Mouse (Mus musculus) liver, adult 2 months (tissue): ENCODE data around the gene Golph3. TPM values are rescaled to one million over a fixed set of nuclear protein-coding genes. Genes with fewer than 3 reads are reported as not detected.

ENCODE experiments used
- DNase-seq: peaks from one replicate; pipeline ENCODE4 v3.0.0-alpha.2; 2011; ENCODE audit warnings: low read depth, low spot score; ENCODE audit errors: extremely low read depth
- H3K27ac ChIP-seq: fragments of 200-500 bp; replicated peaks from 2 replicates; pipeline ENCODE4 v1.5.1; 2012; ENCODE audit warnings: low read depth, mild to moderate bottlenecking, control low read depth, inconsistent platforms, low read length; ENCODE audit not compliant: insufficient read depth
- H3K27me3 ChIP-seq: fragments of 200-500 bp; 2 replicates; pipeline ENCODE4 v1.6.1; 2012; ENCODE audit warnings: mild to moderate bottlenecking, moderate library complexity, low read length, inconsistent platforms; ENCODE audit not compliant: control insufficient read depth, insufficient read depth
- H3K36me3 ChIP-seq: fragments of 200-500 bp; 2 replicates; pipeline ENCODE4 v1.6.1; 2012; ENCODE audit warnings: low read length, inconsistent platforms; ENCODE audit not compliant: control insufficient read depth, insufficient read depth
- H3K4me1 ChIP-seq: fragments of 200-500 bp; 2 replicates; pipeline ENCODE4 v1.6.1; 2011; ENCODE audit warnings: low read length; ENCODE audit not compliant: control insufficient read depth, insufficient read depth
- H3K4me3 ChIP-seq: fragments of 200-500 bp; 2 replicates; pipeline ENCODE4 v1.5.1; 2011; ENCODE audit warnings: low read depth, mild to moderate bottlenecking, control low read depth, low read length, moderate library complexity; ENCODE audit not compliant: insufficient read depth
- H3K79me2 ChIP-seq: fragments of 200-500 bp; 2 replicates; pipeline ENCODE4 v1.6.1; 2012; ENCODE audit warnings: inconsistent platforms, mild to moderate bottlenecking, low read length, moderate library complexity; ENCODE audit not compliant: control insufficient read depth, insufficient read depth
- H3K9ac ChIP-seq: fragments of 200-500 bp; 2 replicates; pipeline ENCODE4 v1.6.1; 2012; ENCODE audit warnings: low read depth, mild to moderate bottlenecking, control low read depth, inconsistent platforms, low read length
- CTCF ChIP-seq: fragments of 200-500 bp; IDR thresholded peaks from 2 replicates; pipeline ENCODE4 v1.5.1; 2011; ENCODE audit warnings: low read depth, low read length, control low read depth
- POLR2A ChIP-seq: fragments of 200-500 bp; IDR thresholded peaks from 2 replicates; pipeline ENCODE4 v1.6.1; 2011; ENCODE audit warnings: low read length, control low read depth; ENCODE audit not compliant: insufficient read depth; ENCODE audit errors: extremely low read depth
- WGBS: fragments of 180-500 bp; shearing (Covaris S2); methylation state at CpG from one replicate; pipeline ENCODE4 v1.1.7; 2018; 5-methylcytosine and 5-hydroxymethylcytosine counted together
- polyA plus RNA-seq: library from polyadenylated mRNA; depleted of rRNA; stranded (reverse); fragments of >200 nt; gene quantifications from 2 replicates; pipeline ENCODE4 v1.2.3, GENCODE M21; 2012
- total RNA-seq: library from RNA; depleted of rRNA; stranded (reverse); fragments of >200 nt; gene quantifications from 2 replicates; pipeline ENCODE4 v1.2.3, GENCODE M21; 2014

The Golph3 gene
- total and polyA plus RNA-seq, 2 experiments: 49.8 to 52.4 TPM

DNA sequence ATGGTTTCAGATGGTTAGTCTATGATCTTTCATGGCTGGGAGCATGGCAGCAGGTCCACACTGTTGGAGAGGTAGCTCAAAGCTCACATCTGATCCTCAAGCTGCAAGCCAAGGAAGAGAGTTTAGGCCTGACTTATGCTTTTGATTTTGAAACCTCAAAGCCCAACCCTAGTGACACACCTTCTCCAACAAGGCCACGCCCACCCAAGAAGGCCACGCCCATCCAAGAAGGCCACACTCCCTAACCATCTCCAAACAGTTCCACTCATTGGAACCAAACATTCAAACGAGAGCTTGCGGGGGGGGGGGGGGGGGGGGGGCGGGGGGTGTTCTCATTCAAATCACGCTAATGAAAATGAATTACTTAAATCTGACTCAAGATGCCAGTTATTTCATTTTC is 19.5 kb upstream of the Golph3 start:
- Histone ChIP-seq H3K27me3 (no peaks in the 10 kb centered on the region), H3K4me1 (no peaks in the 10 kb centered on the region), H3K27ac (no peak overlapping the region), H3K79me2 (no peaks in the 10 kb centered on the region), H3K36me3 (no peaks in the 10 kb centered on the region), H3K4me3 (no peak overlapping the region), H3K9ac (no peak overlapping the region)
- TF ChIP-seq POLR2A (no peak), CTCF (no peak)
- 77% methylated on average over 6 of the region's 6 CpGs for WGBS
- no peak for DNase-seq

DNA sequence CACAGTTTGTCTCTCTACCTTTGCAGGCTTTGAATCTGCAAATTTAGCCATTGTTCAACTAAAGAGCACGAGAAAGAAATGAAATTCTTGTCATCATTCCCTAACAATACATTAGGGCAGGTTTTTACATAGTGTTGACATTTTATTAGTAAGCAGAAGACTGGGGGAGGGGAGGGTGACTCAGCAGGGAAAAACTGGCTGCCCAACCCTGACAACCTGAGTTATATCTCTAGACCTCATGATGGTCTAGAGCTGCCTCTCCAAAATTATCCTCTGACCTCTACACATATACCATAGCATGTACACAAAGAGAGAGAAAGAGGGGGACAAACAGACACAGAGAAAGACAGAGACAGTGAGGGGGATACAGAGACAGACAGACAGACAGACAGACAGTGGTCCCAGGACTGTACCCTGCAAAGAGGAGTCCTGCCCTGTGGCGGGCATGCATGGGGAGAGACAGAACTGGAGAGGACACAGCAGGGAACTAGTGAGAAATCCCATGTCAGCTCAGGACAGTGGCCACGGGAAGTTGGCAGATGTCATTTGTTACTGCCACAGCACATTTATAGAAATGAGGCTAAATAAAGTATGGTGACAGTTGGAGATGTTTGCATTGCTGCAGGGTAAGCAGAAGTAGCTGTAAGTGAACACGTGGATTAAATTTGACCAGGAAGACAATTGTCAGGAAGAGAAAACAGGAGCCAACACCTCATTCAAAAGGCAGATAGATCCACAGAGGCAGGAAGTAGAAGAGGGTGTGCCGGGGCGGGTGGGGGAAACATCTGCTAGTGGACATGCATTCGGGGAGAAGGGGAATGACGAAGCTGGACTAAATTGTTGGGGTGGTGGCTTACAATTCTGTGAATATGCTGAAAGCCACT is 14.8 kb upstream of the Golph3 start:
- WGBS: 53% methylated on average over 8 of the region's 8 CpGs
- Histone ChIP-seq H3K27ac (no peak overlapping the region), H3K36me3 (no peaks in the 10 kb centered on the region), H3K9ac (no peak overlapping the region), H3K4me1 (no peaks in the 10 kb centered on the region), H3K27me3 (no peaks in the 10 kb centered on the region), H3K79me2 (no peaks in the 10 kb centered on the region), H3K4me3 (no peak overlapping the region)
- no peak for TF ChIP-seq CTCF
- TF ChIP-seq POLR2A: no peak
- DNase-seq: no peak

DNA sequence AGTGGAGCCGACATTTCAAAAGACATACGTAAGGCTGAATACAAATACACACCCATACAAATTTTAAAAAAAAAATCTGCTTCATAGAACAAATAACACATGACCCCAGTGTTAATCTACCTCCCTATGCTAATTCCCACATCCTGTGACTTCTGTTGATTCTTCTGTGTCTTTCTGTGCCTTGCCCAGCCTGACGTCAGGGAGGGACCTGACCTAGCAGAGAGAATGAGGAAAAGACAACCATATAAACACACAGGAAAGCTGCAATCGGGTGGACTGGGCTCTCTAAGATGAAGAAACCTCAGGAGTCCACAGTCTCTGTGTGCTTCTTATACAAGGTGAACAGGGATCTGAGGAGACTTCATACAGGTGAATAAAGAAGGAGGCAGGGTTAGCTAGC is 14.1 kb upstream of the Golph3 start:
- Histone ChIP-seq H3K36me3 (no peaks in the 10 kb centered on the region), H3K4me3 (no peak overlapping the region), H3K9ac (no peak overlapping the region), H3K4me1 (no peaks in the 10 kb centered on the region), H3K27ac (no peak overlapping the region), H3K79me2 (no peaks in the 10 kb centered on the region), H3K27me3 (no peaks in the 10 kb centered on the region)
- no peak for DNase-seq
- TF ChIP-seq CTCF (no peak), POLR2A (no peak)
- WGBS: 77% methylated on average over 4 of the region's 4 CpGs

DNA sequence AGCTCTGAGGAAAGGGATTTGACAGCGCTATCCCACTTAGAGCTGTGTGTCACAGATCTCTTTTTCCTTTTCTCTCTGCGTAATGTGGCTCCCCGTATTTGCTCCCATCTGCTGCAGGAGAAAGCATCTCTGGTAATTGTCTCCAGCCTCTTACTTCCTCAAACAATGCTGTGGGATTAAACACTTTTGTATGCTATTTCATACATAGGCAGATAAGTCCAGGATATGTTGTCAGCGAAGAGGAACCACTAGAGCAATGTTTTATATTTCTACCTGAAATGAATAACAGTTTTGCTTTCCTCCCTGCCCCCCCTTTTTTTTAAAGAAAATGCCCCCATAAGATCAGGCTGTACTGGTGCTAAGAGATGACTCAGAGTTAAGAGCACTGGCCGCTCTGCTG is 12.7 kb upstream of the Golph3 start:
- Histone ChIP-seq H3K9ac (no peak overlapping the region), H3K27ac (no peak overlapping the region), H3K27me3 (no peaks in the 10 kb centered on the region), H3K4me1 (no peaks in the 10 kb centered on the region), H3K36me3 (no peaks in the 10 kb centered on the region), H3K79me2 (no peaks in the 10 kb centered on the region), H3K4me3 (no peak overlapping the region)
- 90% methylated on average over 5 of the region's 5 CpGs for WGBS
- no peak for DNase-seq
- TF ChIP-seq POLR2A: no peak

DNA sequence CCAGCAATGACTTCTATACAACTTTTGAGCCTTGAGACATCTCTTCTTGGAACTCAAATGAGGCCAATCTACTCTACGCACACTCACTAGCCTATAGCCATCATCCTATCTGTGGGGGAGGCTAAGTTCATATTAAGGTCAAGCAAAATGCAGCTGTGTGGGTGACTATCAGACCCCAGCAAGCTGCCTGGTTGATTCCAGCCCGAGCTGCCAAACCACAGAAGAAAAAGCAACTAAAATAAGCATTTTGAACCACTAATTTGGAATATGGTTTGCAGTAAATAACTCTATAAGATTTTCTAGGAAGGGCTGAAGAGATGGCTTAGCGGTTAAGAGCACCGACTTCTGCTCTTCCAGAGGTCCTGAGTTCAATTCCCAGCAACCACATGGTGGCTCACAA is 10.6 kb upstream of the Golph3 start:
- H3K27ac ChIP-seq: no peak overlapping the region
- H3K27me3 ChIP-seq: no peaks in the 10 kb centered on the region
- no peak for DNase-seq
- TF ChIP-seq POLR2A: no peak
- no peak for TF ChIP-seq CTCF
- no peaks in the 10 kb centered on the region for H3K79me2 ChIP-seq
- no peaks in the 10 kb centered on the region for H3K36me3 ChIP-seq
- no peaks in the 10 kb centered on the region for H3K4me1 ChIP-seq
- WGBS: 92% methylated on average over 4 of the region's 4 CpGs
- no peak overlapping the region for H3K9ac ChIP-seq
- H3K4me3 ChIP-seq: no peak overlapping the region

DNA sequence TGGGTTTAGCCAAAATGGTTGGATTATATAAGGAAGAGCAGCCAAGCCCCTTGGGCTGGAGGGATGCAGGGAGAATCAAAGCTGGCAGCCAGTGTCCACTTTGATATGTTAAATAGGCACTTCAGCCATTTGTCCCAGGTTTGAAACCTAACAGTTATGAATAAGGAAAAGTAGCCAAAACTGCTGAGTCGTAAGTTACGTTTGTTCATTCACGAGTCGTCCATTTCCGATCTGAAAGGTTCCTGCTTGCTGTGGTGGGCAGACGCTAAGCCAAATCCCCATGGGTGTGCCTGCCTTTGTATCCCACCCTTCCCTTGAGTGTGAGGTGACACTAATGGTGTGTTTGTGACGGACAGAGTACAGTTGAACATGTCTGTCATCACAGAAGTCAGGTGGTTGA is 9.8 kb upstream of the Golph3 start:
- Histone ChIP-seq H3K9ac (no peak overlapping the region), H3K27me3 (no peaks in the 10 kb centered on the region), H3K4me1 (no peaks in the 10 kb centered on the region), H3K4me3 (no peak overlapping the region), H3K36me3 (no peaks in the 10 kb centered on the region), H3K27ac (no peak overlapping the region), H3K79me2 (no peaks in the 10 kb centered on the region)
- WGBS: 92% methylated on average over 7 of the region's 7 CpGs
- DNase-seq: no peak
- TF ChIP-seq POLR2A (no peak), CTCF (no peak)
